Mouse (Mus musculus) MN1 (cell line): ENCODE results near the gene Tspan8.
"Not testable (repeated sequence)": the region's sequence is repeated elsewhere in the genome, so short reads cannot be mapped to it uniquely, and the experiment has no call there.

Experiments
- DNase-seq: peaks from one replicate; pipeline ENCODE4 v3.0.0-alpha.2; 2016; ENCODE audit warnings: low spot score

The Tspan8 gene

DNA sequence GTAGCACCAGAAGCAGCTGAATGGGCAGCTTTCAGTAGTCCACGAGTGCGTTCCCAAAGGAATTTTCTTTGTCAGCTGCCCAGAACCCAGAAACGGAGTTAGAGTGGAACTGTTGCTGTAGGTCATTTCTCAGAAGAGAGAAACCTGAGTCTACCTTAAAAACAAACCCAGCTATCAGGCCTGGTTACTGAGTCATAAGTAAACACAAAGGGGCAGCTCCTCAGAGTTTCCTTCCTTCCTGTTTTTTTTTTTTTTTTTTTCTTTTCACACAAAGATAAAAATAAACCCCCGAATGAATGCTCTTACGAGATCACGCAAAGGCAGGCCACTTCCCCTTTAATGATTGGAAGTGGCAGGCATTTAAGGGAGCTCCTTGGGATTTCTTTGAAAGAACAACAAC, at the start of gene Tspan8:
Gene Tspan8 (plus strand): TSS at position 322 of the 400 bp plus-strand sequence.
- DNase-seq = no peak

- DNase-seq = no peak
Measured at GRCm38 (mm10) chr10:115770032-115770431, 46.6 kb upstream of the Tspan8 start.

DNA sequence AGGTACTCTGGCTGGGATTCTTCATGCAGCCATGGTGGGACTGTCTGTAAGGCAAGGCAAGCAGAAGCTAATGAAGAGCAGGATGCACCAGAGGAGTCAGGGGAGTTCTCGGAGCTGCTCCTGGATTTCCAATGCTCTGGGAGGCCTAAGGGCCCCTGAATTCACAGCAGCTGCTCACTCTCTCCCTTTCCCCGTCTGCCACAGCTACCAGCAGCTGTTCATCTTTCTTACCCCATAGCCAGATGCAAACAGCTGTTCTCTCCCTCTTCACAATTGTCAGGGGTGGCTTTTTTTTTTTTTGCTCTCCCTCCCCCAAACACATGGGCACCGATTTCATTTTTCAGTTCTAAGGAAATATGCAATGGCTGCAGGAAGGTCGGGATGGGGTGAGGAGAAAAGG, 42.2 kb upstream of the Tspan8 start:
- no peak for DNase-seq

- no peak for DNase-seq
Measured at GRCm38 (mm10) chr10:115775945-115776905, 40.4 kb upstream of the Tspan8 start.

- no peak for DNase-seq
Measured at GRCm38 (mm10) chr10:115777366-115777765, 39.3 kb upstream of the Tspan8 start.

GRCm38 (mm10) chr10:115778624-115779023, 38.0 kb upstream of the Tspan8 start:
- DNase-seq = no peak

DNA sequence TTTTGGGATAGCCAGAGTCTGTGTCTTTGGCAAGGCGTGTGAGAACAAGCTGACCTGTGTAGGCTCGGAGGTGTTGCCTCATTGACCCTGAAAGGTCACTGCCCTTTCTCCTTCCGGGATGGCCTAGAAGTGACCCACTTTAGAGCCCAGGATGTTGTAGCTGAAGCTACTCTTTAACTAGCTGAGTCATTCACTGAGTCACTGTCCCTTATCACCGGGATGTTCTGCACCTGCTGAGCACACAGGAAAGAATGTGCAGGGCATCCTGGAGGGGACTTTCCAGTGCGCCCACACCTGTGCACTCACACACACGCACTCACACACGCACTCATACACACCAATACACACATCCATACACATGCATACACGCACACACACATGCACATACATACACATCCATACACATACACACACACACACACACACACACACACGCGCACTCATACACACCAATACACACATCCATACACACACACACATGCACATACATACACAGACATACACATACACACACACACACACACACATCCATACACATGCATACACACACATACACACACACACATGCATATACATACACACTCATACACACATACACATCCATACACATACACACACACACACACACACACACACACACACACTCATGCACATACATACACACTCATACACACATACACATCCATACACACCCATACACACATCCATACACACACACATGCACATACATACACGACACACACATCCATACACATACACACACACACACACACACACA, 36.2 kb upstream of the Tspan8 start:
- DNase-seq = no peak

DNA sequence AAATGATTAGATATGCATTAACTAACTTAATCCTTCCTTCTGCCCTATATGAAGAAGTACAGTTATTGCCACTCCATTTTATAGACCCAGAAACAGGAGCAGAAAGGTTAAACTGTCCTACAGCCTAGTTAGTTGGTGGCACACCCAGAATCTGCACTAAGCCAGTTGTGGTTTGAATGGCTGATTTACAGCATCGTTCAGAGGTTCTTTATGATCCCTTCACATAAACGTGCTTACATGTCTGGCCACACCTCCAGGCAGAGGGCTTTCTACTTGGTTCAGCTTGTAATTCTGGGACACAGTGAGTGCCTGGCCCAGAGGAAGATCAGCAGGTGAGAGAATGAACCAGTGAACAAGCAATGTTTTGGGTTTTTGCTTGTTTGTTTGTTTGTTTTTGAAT, 33.4 kb upstream of the Tspan8 start:
- DNase-seq = no peak

DNA sequence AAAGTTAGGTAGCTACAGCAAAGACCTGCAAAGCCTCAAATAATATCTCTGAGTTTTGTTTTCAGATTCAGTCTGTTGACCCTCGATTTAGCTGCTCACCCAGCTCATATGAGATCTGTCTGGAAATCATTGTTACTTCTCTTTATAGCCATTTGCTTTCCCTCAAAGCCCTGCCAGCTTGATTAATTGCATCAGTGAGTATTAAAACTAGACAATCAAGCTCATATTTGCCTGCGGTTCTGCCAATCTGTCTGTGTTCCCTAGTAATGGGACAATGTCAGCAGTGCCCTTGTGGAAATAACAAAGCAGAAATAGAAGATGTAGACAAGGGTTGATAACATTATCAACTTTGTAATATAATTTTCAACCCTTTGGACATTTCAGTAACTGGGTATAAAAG, 25.8 kb upstream of the Tspan8 start:
- DNase-seq = no peak

GRCm38 (mm10) chr10:115796072-115796788, 20.4 kb upstream of the Tspan8 start:
- no peak for DNase-seq

DNA sequence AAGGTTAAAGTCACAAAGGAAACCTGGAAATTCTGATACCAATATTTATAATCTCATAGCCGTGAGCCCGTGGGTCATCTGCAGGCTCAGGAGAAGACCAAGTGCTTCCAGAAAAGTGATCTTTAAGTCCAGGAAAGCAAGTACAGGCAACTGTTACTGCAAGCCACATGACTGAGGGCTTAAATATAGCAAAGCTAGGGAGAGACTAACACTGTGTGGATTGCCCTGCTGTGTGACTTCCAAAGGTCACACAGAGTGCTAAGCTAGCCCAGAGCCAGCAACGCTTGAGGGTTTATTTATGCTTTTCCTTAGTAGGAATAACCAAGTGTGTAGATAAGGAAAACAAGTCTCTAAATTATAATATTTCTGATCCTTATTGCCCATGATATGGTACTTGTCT, 15.2 kb upstream of the Tspan8 start:
- DNase-seq = no peak

DNA sequence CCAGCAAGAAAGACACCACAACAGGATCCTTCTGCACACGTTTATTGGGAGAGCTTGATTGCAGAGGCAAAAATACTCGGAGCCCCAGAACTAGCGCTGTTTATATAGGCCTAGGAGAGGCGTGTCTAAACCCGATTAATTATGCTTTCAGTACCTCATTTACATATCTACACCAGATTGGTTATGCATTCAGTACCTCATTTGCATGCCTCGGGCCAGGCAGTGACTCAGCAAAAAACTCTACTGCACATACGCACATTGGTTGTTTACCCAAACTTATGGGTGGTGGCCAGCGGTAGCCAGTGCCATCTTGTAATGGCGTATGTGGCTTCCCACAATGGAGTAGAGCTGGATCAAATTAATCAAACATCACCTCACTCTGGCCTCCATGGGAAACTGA, 13.6 kb upstream of the Tspan8 start:
- not testable (repeated sequence) for DNase-seq

- no peak for DNase-seq
Measured at GRCm38 (mm10) chr10:115803765-115804164, 12.9 kb upstream of the Tspan8 start.

GRCm38 (mm10) chr10:115805987-115806386, 10.6 kb upstream of the Tspan8 start:
- DNase-seq = no peak

- no peak for DNase-seq
Measured at GRCm38 (mm10) chr10:115809169-115809568, 7.5 kb upstream of the Tspan8 start.

DNA sequence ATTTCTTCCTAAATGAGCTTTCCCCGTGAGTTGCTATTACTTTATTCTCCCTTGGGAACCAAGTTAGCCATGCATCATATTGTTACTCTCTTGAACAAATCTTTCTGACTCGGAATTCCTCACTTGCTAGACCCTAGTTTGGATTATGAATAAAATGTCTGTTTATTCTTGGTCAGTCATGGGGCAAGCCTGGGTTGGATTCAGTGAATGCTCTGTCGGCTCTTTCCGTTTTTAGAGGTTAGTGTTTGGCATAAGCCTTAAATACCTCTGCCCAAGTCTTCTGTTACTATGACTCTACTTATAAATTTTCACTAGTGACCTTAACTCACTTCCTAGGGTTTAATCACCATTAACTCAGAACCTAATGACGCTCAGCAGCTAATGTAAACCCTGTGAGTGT, 5.1 kb upstream of the Tspan8 start:
- no peak for DNase-seq

- DNase-seq = no peak
Measured at GRCm38 (mm10) chr10:115814878-115815277, 1.8 kb upstream of the Tspan8 start.

GRCm38 (mm10) chr10:115817056-115817724, 558 bp downstream of the Tspan8 start:
- DNase-seq = no peak

- no peak for DNase-seq
Measured at GRCm38 (mm10) chr10:115825289-115825688, 8.7 kb downstream of the Tspan8 start.

- no peak for DNase-seq
Measured at GRCm38 (mm10) chr10:115828872-115829271, 12.2 kb downstream of the Tspan8 start.

GRCm38 (mm10) chr10:115829696-115830095, 13.1 kb downstream of the Tspan8 start:
- DNase-seq = no peak

- DNase-seq = no peak
Measured at GRCm38 (mm10) chr10:115830726-115831125, 14.1 kb downstream of the Tspan8 start.
